Mouse (Mus musculus) heart, embryonic 10.5 days (tissue): ENCODE data around the gene Zfp507. TPM values are rescaled to one million over a fixed set of nuclear protein-coding genes. Genes with fewer than 3 reads are reported as not detected.

Experiments used
- polyA plus RNA-seq: library from polyadenylated mRNA; unstranded; fragments of >200 nt; fragmentation: Nextera tagmentation; extraction: Ambion mirVana; gene quantifications from 2 replicates; pipeline ENCODE4 v1.2.1, GENCODE M21; 2016

The Zfp507 gene
- polyA plus RNA-seq, 1 experiment from 2014 or later = 15.9 TPM

Other genes with a start within 250 kb of the Zfp507 start
- 76.7 and 99.6 TPM in 2 replicates for gene Nudt19, start 246.7 kb downstream of the Zfp507 start, polyA plus RNA-seq
- 0.90 and 1.4 TPM in 2 replicates for gene Rgs9bp, start 217.4 kb downstream of the Zfp507 start, polyA plus RNA-seq
- gene Ankrd27, start 216.8 kb downstream of the Zfp507 start, polyA plus RNA-seq = 28.3 and 33.0 TPM in 2 replicates
- gene Pdcd5, start 155.5 kb downstream of the Zfp507 start, polyA plus RNA-seq = 321 and 332 TPM in 2 replicates
- gene Dpy19l3, start 48.5 kb downstream of the Zfp507 start, polyA plus RNA-seq = 14.3 and 23.8 TPM in 2 replicates